Mouse (Mus musculus) megakaryocyte, adult 5-6 weeks (primary cell): ENCODE results near the gene Mdc1. TPM values are rescaled to one million over a fixed set of nuclear protein-coding genes. Genes with fewer than 3 reads are reported as not detected.

ENCODE experiments used
- ATAC-seq: 2 replicates; pipeline ENCODE4 v1.8.0; 2016; ENCODE audit warnings: mild to moderate bottlenecking, inconsistent platforms; ENCODE audit not compliant: poor library complexity, severe bottlenecking
- total RNA-seq, 2 experiments: library from RNA; stranded (forward) in 1 of 2; stranded (reverse) in 1 of 2; fragments of 153-499, 151-499 nt in 1 of 2; fragments of 221-1000, 200-1000 nt in 1 of 2; gene quantifications; 2 replicates each; pipeline versions ENCODE4 v1.2.3 to v1.2.4; 2015 to 2017

Mdc1 gene
- total RNA-seq, 2 experiments from 2014 or later = 17.3 to 37.6 TPM

DNA sequence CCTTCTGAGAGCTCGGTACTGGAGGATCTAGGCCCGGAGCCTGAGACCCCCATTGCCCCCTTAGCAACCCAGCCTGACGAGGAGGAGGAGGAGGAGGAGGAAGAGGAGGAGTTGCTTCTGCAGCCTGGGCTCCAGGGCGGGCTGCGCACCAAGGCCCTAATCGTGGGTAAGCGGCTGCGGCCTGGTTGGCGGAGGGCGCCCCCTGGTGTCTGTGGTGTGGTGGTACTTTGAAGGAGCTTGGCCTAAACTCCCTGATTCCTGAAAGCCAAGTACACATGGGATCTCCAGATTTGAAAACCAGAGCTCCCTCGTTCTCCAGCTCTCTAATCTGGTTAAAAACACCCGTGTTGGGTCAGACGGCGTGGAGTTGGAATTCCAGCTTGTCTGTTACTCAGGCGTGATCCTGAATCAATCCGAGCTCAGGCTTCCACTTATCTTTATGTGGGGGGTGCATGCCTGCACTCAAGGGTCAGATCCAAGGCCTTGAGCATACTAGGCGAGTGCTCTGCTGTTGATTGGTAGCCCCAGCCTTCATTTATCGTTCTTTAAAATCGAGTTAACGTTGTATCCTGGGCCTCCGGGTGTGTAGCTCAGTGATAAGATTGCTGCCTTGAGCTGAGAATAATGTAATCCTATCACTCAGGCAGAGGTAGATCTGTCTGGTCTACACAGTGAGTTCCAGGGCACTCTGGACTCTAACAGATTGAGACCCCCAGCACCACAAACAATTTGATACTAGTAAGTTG, 32.6 kb downstream of the Mdc1 start:
- ATAC-seq = peak; percentile 65

DNA sequence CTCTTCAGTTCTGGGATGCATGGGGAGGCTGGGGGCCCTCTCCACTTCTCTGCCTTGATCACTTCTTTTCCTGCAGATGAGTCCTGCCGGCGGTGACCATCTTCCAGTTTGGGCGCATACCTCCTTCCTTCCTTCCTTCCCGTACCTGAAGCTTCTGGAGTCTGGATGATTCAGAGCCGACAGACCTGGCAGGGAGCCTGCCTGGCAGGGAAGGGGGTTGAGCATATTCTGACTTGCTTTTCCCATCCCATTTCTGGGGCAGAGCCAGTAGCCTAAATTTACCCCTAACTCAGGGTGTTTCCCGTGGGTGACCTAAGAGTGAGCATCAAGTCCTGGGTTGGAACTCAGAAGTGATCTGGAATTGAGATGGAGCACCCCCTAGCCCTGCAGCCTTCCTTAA, 33.4 kb downstream of the Mdc1 start:
- no peak for ATAC-seq

GRCm38 (mm10) chr17:35879245-35880057, 38.1 kb downstream of the Mdc1 start, which contains the start of gene Dhx16:
Gene Dhx16 (plus strand): TSS chr17:35879819.
- peak; percentile 98 for ATAC-seq

DNA sequence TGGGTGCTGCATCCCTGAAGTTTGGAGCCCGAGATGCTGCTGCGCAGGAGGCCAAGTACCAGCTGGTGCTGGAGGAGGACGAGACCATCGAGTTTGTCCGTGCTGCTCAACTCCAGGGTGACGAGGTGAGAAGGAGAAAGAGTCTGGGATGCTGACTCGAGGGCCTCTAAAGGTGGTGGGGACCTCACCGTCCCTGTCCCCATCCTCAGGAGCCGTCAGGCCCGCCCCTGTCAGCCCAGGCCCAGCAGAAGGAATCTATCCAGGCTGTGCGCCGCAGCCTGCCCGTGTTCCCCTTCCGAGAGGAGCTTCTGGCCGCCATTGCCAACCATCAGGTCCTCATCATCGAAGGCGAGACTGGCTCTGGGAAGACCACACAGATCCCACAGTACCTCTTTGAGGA, 41.6 kb downstream of the Mdc1 start:
- no peak for ATAC-seq

GRCm38 (mm10) chr17:35883777-35884176, 42.5 kb downstream of the Mdc1 start:
- ATAC-seq = no peak

DNA sequence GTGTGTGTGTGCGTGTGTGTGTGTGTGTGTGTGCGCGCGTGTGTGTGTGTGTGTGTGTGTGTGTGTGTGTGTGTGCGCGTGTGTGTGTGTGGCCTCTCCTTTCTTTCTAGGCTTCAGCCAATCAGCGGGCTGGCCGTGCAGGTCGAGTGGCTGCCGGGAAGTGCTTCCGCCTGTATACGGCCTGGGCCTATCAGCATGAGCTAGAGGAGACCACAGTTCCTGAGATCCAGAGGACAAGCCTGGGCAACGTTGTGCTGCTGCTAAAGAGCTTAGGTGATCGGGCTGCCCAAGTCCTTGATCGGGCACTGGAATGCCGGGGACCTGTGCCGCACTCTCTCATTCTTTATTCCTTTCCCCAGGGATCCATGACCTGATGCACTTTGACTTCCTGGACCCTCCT, 46.4 kb downstream of the Mdc1 start:
- ATAC-seq = no peak

GRCm38 (mm10) chr17:35896781-35897643, 55.7 kb downstream of the Mdc1 start, which contains the start of gene 2310061I04Rik:
Gene 2310061I04Rik (minus strand): TSS chr17:35897431.
- peak; percentile 84 for ATAC-seq

DNA sequence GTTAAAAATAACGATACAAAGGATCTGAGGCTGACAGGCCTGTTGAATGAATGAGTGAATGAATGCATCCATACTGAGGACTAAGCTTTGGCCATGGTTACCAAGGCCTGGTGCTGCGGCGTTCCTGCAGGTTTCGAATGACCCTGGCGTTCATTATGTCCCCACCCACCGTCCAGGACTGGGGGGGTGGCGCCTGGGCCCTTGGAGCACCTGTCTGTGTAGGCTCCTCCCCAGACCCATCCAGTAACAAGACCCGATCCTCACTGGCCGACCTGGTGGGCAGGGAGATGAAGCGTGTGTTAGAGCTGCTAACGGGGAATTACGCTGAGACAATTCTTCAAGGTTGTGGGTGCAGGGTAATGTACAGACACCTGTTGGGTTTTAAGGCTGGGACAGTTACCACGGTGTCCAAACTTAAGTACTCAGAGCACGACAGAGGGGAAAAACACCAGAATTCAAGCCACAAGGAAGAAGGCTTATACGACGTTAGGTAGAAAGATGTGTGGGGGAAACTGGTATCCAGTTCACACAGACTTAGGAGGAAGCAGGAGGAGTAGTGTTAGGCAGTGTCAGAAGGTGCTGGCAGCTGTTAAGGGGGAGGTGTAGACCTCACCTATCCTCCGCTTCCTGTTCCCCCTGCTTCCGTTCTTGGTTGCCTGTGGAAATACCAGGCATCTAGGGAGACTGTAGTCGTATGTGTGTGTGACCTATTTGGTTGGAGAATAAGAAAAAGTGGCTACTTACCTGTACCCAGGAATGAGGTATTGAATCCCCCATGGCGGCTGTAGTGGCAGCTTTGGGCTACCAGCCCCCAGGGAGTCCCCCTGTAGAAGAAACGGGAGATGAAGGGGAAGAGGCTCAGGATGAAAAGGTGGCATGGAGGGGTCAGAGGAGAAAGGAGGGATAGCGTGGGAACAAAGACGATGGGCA, 56.6 kb downstream of the Mdc1 start:
- ATAC-seq = no peak

DNA sequence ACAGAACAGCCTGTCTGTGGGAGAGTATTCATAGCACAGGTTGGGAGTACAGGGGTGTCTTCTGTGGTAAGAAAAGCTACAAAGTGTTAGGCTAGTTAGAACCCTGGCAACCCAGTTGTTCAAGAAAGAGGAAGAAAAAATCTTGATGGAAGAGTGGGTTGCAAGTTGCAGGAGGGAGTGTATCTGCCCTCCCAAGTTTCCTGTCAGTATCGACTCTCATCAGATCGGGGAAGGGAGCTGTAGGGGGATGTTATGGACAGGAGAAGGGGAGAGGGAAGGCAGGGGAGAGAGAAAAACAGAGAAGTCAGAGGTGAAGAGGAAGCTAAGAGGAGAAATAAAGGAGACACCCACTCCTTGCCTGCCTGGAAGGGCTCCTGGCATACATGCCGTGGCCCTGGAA, 59.3 kb downstream of the Mdc1 start:
- no peak for ATAC-seq

DNA sequence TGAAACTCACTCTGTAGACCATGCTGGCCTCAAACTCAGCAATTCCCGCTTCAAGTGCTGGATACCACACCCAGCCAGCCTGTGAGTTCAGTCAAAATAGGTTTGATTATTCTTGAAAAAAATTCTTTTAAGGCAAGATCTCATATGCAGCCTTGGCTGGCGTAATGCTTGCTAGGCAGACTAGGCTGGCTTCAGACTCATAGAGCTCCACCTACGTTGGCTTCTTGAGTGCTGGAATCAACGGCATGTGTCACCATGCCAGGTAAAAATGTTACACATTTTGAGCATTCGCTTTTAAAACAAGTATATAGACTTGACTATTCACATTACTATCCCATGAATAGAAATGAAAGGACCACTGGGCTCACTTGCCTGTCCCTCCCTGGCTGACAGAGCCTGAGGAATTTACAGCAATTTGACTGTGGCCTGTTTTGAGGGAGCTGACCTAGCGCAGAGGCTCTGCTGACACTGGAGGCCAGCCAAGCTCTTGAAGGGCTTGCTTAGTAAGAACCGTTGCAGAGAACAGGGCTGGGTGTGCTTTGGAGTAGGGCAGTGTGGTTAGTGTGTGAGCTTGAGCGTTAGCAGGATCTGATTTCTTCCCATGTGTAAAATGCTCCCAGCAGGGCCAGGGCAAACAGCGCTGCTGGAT, 62.2 kb downstream of the Mdc1 start:
- peak; percentile 30; the same call in 1 of the 2 replicates for ATAC-seq

GRCm38 (mm10) chr17:35903992-35904355, 62.7 kb downstream of the Mdc1 start:
- ATAC-seq = 0 out of 2 replicates have a peak, but pooled peaks have one; percentile 24

DNA sequence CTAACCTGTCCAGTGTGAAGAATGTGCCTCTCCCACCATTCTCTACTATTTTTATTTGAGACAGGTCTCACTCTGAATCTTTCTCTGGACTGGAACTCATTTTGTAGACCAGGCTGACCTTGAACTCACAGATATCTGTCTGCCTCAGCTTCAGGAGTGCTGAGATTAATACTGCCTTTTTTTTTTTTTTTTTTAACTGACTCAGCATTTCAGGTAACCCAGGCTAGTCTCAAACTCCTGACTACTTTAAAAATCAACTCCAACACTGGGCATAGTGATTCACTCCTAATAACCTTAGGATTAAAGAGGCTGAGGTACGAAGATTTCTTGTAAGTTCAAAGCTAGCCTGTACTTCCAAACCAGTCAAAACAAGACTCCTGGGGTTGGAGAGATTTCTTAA, 64.3 kb downstream of the Mdc1 start:
- no peak for ATAC-seq

- ATAC-seq = no peak
Observed at GRCm38 (mm10) chr17:35907609-35908008, 66.3 kb downstream of the Mdc1 start.

Other genes starting within 250 kb of the Mdc1 start
- not detected in 2 replicates for gene Sfta2, start 240.0 kb upstream of the Mdc1 start, total RNA-seq (2015)
- gene Sfta2, start 240.0 kb upstream of the Mdc1 start, total RNA-seq (2017) = not detected in 2 replicates
- not detected in 2 replicates for gene Gm9573, start 214.9 kb upstream of the Mdc1 start, total RNA-seq (2015)
- gene Gm9573, start 214.9 kb upstream of the Mdc1 start, total RNA-seq (2017) = not detected in 2 replicates
- gene Mucl3, start 197.8 kb upstream of the Mdc1 start, total RNA-seq (2015) = not detected in 2 replicates
- not detected in 2 replicates for gene Mucl3, start 197.8 kb upstream of the Mdc1 start, total RNA-seq (2017)
- gene Vars2, start 173.9 kb upstream of the Mdc1 start, total RNA-seq (2015) = 2.1 and 5.3 TPM in 2 replicates
- 3.3 and 16.9 TPM in 2 replicates for gene Vars2, start 173.9 kb upstream of the Mdc1 start, total RNA-seq (2017)
- 13.4 and 15.1 TPM in 2 replicates for gene Gtf2h4, start 167.8 kb upstream of the Mdc1 start, total RNA-seq (2015)
- 10.6 and 14.9 TPM in 2 replicates for gene Gtf2h4, start 167.8 kb upstream of the Mdc1 start, total RNA-seq (2017)
- gene Ddr1, start 136.9 kb upstream of the Mdc1 start, total RNA-seq (2015) = 0.91 and 1.0 TPM in 2 replicates
- gene Ddr1, start 136.9 kb upstream of the Mdc1 start, total RNA-seq (2017) = 0.49 and 1.0 TPM in 2 replicates
- 21.1 and 22.8 TPM in 2 replicates for gene Ier3, start 19.8 kb upstream of the Mdc1 start, total RNA-seq (2015)
- gene Ier3, start 19.8 kb upstream of the Mdc1 start, total RNA-seq (2017) = 15.7 and 20.5 TPM in 2 replicates
- gene Flot1, start 18.3 kb upstream of the Mdc1 start, total RNA-seq (2015) = 73.5 and 95.0 TPM in 2 replicates
- gene Flot1, start 18.3 kb upstream of the Mdc1 start, total RNA-seq (2017) = 124 and 127 TPM in 2 replicates
- gene Tubb5, start 3.2 kb upstream of the Mdc1 start, total RNA-seq (2015) = 649 TPM in 2 replicates
- gene Tubb5, start 3.2 kb upstream of the Mdc1 start, total RNA-seq (2017) = 751 and 811 TPM in 2 replicates
- 88.5 and 114 TPM in 2 replicates for gene Nrm, start 19.8 kb downstream of the Mdc1 start, total RNA-seq (2015)
- 80.1 and 82.8 TPM in 2 replicates for gene Nrm, start 19.8 kb downstream of the Mdc1 start, total RNA-seq (2017)
- 153 and 167 TPM in 2 replicates for gene Ppp1r18, start 24.1 kb downstream of the Mdc1 start, total RNA-seq (2015)
- 64.0 and 78.1 TPM in 2 replicates for gene Ppp1r18, start 24.1 kb downstream of the Mdc1 start, total RNA-seq (2017)
- gene Dhx16, start 38.3 kb downstream of the Mdc1 start, total RNA-seq (2015) = 87.6 and 118 TPM in 2 replicates
- gene Dhx16, start 38.3 kb downstream of the Mdc1 start, total RNA-seq (2017) = 65.9 and 72.8 TPM in 2 replicates
- 28.4 and 31.8 TPM in 2 replicates for gene 2310061I04Rik, start 55.9 kb downstream of the Mdc1 start, total RNA-seq (2015)
- gene 2310061I04Rik, start 55.9 kb downstream of the Mdc1 start, total RNA-seq (2017) = 3.5 and 9.8 TPM in 2 replicates
- gene Atat1, start 68.6 kb downstream of the Mdc1 start, total RNA-seq (2015) = 8.7 and 10.1 TPM in 2 replicates
- 5.2 and 7.6 TPM in 2 replicates for gene Atat1, start 68.6 kb downstream of the Mdc1 start, total RNA-seq (2017)
- 29.2 and 35.9 TPM in 2 replicates for gene Mrps18b, start 74.9 kb downstream of the Mdc1 start, total RNA-seq (2015)
- gene Mrps18b, start 74.9 kb downstream of the Mdc1 start, total RNA-seq (2017) = 25.0 and 28.9 TPM in 2 replicates
- 82.4 and 93.7 TPM in 2 replicates for gene Ppp1r10, start 74.9 kb downstream of the Mdc1 start, total RNA-seq (2015)
- gene Ppp1r10, start 74.9 kb downstream of the Mdc1 start, total RNA-seq (2017) = 131 and 157 TPM in 2 replicates
- gene Abcf1, start 128.2 kb downstream of the Mdc1 start, total RNA-seq (2015) = 31.8 and 32.7 TPM in 2 replicates
- gene Abcf1, start 128.2 kb downstream of the Mdc1 start, total RNA-seq (2017) = 101 and 128 TPM in 2 replicates
- 5.0 and 6.4 TPM in 2 replicates for gene Gnl1, start 138.3 kb downstream of the Mdc1 start, total RNA-seq (2015)
- gene Gnl1, start 138.3 kb downstream of the Mdc1 start, total RNA-seq (2017) = 11.3 and 13.9 TPM in 2 replicates
- gene Prr3, start 138.7 kb downstream of the Mdc1 start, total RNA-seq (2015) = 7.5 and 8.9 TPM in 2 replicates
- 2.8 and 8.5 TPM in 2 replicates for gene Prr3, start 138.7 kb downstream of the Mdc1 start, total RNA-seq (2017)
- 19.5 and 20.8 TPM in 2 replicates for gene H2-T24, start 179.0 kb downstream of the Mdc1 start, total RNA-seq (2015)
- 85.4 and 88.2 TPM in 2 replicates for gene H2-T24, start 179.0 kb downstream of the Mdc1 start, total RNA-seq (2017)
- 211 and 216 TPM in 2 replicates for gene H2-T23, start 191.3 kb downstream of the Mdc1 start, total RNA-seq (2015)
- gene H2-T23, start 191.3 kb downstream of the Mdc1 start, total RNA-seq (2017) = 185 and 224 TPM in 2 replicates
- gene H2-T22, start 201.2 kb downstream of the Mdc1 start, total RNA-seq (2015) = 43.2 and 44.4 TPM in 2 replicates
- gene H2-T22, start 201.2 kb downstream of the Mdc1 start, total RNA-seq (2017) = 51.9 and 56.1 TPM in 2 replicates
- gene Gm6034, start 201.4 kb downstream of the Mdc1 start, total RNA-seq (2015) = not detected in 2 replicates
- gene Gm6034, start 201.4 kb downstream of the Mdc1 start, total RNA-seq (2017) = not detected in 2 replicates
- gene Gm11127, start 216.9 kb downstream of the Mdc1 start, total RNA-seq (2015) = not detected in 2 replicates
- not detected in 2 replicates for gene Gm11127, start 216.9 kb downstream of the Mdc1 start, total RNA-seq (2017)